Mouse (Mus musculus) cerebellum, adult 2 months (tissue): ENCODE measurements at regions not wholly inside any gene's neighbourhood (a gene's known extent, or its start where the extent isn't known, plus 50 kb on each side); places are given as distances from the start of the nearest gene placed in this dataset.

ENCODE experiments used
- CTCF ChIP-seq: fragments of 200-500 bp; IDR thresholded peaks from 2 replicates; pipeline ENCODE4 v1.5.1; 2011; ENCODE audit warnings: low read depth, mild to moderate bottlenecking, control low read depth, low read length, moderate library complexity, borderline replicate concordance; ENCODE audit not compliant: insufficient read depth
- POLR2A ChIP-seq: fragments of 200-500 bp; IDR thresholded peaks from 2 replicates; pipeline ENCODE4 v1.6.1; 2011; ENCODE audit warnings: low read length, control low read depth, borderline replicate concordance; ENCODE audit not compliant: insufficient read depth

- TF ChIP-seq POLR2A (no peak), CTCF (no peak)
Measured at GRCm38 (mm10) chr1:67450831-67451230, 328.0 kb downstream of the Cps1 start.
